Mouse (Mus musculus) liver, embryonic 15.5 days (tissue): ENCODE data around the gene Ndufab1. TPM values are rescaled to one million over a fixed set of nuclear protein-coding genes. Genes with fewer than 3 reads are reported as not detected.
"Not testable (repeated sequence)": the region's sequence is repeated elsewhere in the genome, so short reads cannot be mapped to it uniquely, and the experiment has no call there.

ENCODE experiments used
- ATAC-seq: fragments of 200-750 bp; cut with Nextera tagmentation; 2 replicates; pipeline ENCODE4 v1.8.0; 2017; ENCODE audit warnings: moderate number of reproducible peaks, mild to moderate bottlenecking, moderate library complexity; ENCODE audit not compliant: insufficient read depth
- H3K27ac ChIP-seq: fragments of 300-500 bp; sonication (generic); replicated peaks from 2 replicates; pipeline ENCODE4 v1.5.1; 2015; ENCODE audit warnings: mild to moderate bottlenecking, inconsistent platforms
- H3K27me3 ChIP-seq: fragments of 300-500 bp; sonication (generic); 2 replicates; pipeline ENCODE4 v1.6.1; 2015; ENCODE audit warnings: mild to moderate bottlenecking, inconsistent platforms
- H3K36me3 ChIP-seq: fragments of 300-500 bp; sonication (generic); replicated peaks from 2 replicates; pipeline ENCODE4 v1.6.1; 2015; ENCODE audit warnings: moderate library complexity, mild to moderate bottlenecking, inconsistent platforms
- H3K4me1 ChIP-seq: fragments of 300-500 bp; sonication (generic); replicated peaks from 2 replicates; pipeline ENCODE4 v1.6.1; 2015; ENCODE audit warnings: inconsistent platforms
- H3K4me2 ChIP-seq: fragments of 300-500 bp; sonication (generic); 2 replicates; pipeline ENCODE4 v1.6.1; 2015; ENCODE audit warnings: moderate library complexity, mild to moderate bottlenecking, inconsistent platforms
- H3K4me3 ChIP-seq: fragments of 300-500 bp; sonication (generic); replicated peaks from 2 replicates; pipeline ENCODE4 v1.5.1; 2015; ENCODE audit warnings: mild to moderate bottlenecking, inconsistent platforms
- H3K9ac ChIP-seq: fragments of 300-500 bp; sonication (generic); 2 replicates; pipeline ENCODE4 v1.6.1; 2015; ENCODE audit warnings: moderate library complexity, mild to moderate bottlenecking, inconsistent platforms
- H3K9me3 ChIP-seq: fragments of 300-500 bp; sonication (generic); replicated peaks from 2 replicates; pipeline ENCODE4 v1.6.1; 2016; ENCODE audit warnings: inconsistent platforms
- WGBS: fragments of 180-500 bp; shearing (Covaris S2); methylation state at CpG from one replicate; pipeline ENCODE4 v1.1.7; 2015; ENCODE audit warnings: mixed read lengths; ENCODE audit not compliant: insufficient replicate concordance; 5-methylcytosine and 5-hydroxymethylcytosine counted together
- polyA plus RNA-seq: library from polyadenylated mRNA; unstranded; fragments of >200 nt; fragmentation: Nextera tagmentation; extraction: Ambion mirVana; gene quantifications from 2 replicates; pipeline ENCODE4 v1.2.1, GENCODE M21; 2015

Gene Ndufab1
- polyA plus RNA-seq, 1 experiment from 2014 or later, result 425 TPM

DNA sequence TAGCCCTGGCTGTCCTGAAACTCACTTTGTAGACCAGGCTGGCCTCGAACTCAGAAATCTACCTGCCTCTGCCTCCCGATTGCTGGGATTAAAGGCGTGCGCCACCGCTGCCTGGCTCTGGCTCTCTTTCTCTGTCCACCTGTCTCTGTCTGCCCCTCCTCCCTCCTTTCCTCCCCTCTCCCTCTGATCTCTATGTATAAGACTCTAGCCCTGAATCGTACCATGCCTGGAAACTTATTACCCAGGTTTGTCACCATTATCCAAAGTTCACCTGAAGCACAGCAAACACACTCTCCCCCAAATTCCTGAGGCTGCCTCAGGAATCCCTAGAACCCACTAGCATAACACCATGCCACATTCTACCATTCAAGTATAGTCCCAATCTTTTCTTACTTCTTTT lies 6.5 kb upstream of the Ndufab1 start:
- Histone ChIP-seq H3K27me3 (no peaks in the 10 kb centered on the region), H3K4me2 (no peak overlapping the region), H3K27ac (no peak overlapping the region), H3K4me1 (no peaks in the 10 kb centered on the region; the same call in 1 of the 2 replicates), H3K4me3 (no peak overlapping the region), H3K9me3 (no peaks in the 10 kb centered on the region), H3K36me3 (peaks cover 52% of the 10 kb centered on the region), H3K9ac (no peak overlapping the region)
- WGBS, result 76% methylated on average over 6 of the region's 6 CpGs
- no peak for ATAC-seq

- Histone ChIP-seq H3K9ac (peak overlapping the region; percentile 85), H3K4me2 (peak overlapping the region; percentile 82), H3K36me3 (peaks cover 24% of the 10 kb centered on the region), H3K4me1 (peaks cover 30% of the 10 kb centered on the region), H3K4me3 (peak overlapping the region; percentile 76)
- H3K9me3 ChIP-seq, H3K27ac ChIP-seq, H3K27me3 ChIP-seq: not testable (repeated sequence)
- peak; percentile 70 for ATAC-seq
- WGBS, result 2% methylated on average over 28 of the region's 28 CpGs
Measured at GRCm38 (mm10) chr7:122101014-122101746, 506 bp downstream of the Ndufab1 start.

GRCm38 (mm10) chr7:122099222-122099621 lies 2.5 kb downstream of the Ndufab1 start:
- ATAC-seq, result no peak

GRCm38 (mm10) chr7:122098009-122098408 lies 3.7 kb downstream of the Ndufab1 start:
- Histone ChIP-seq H3K36me3 (peaks cover 53% of the 10 kb centered on the region), H3K4me3 (no peak overlapping the region), H3K4me2 (no peak overlapping the region), H3K9ac (no peak overlapping the region), H3K27ac (no peak overlapping the region), H3K4me1 (peaks cover 30% of the 10 kb centered on the region), H3K9me3 (no peaks in the 10 kb centered on the region), H3K27me3 (no peaks in the 10 kb centered on the region)
- 83% methylated on average over 3 of the region's 3 CpGs for WGBS
- no peak for ATAC-seq

More at GRCm38 (mm10) chr7:122099222-122099621, 2.5 kb downstream of the Ndufab1 start:
- H3K9me3 ChIP-seq, result no peaks in the 10 kb centered on the region
- WGBS, result 41% methylated on average over 4 of the region's 4 CpGs
- H3K4me2 ChIP-seq, result no peak overlapping the region
- no peak overlapping the region for H3K27ac ChIP-seq
- H3K9ac ChIP-seq, result no peak overlapping the region
- no peak overlapping the region for H3K4me3 ChIP-seq
- H3K27me3 ChIP-seq, result no peaks in the 10 kb centered on the region
- peaks cover 43% of the 10 kb centered on the region for H3K36me3 ChIP-seq
- H3K4me1 ChIP-seq, result peaks cover 30% of the 10 kb centered on the region

DNA sequence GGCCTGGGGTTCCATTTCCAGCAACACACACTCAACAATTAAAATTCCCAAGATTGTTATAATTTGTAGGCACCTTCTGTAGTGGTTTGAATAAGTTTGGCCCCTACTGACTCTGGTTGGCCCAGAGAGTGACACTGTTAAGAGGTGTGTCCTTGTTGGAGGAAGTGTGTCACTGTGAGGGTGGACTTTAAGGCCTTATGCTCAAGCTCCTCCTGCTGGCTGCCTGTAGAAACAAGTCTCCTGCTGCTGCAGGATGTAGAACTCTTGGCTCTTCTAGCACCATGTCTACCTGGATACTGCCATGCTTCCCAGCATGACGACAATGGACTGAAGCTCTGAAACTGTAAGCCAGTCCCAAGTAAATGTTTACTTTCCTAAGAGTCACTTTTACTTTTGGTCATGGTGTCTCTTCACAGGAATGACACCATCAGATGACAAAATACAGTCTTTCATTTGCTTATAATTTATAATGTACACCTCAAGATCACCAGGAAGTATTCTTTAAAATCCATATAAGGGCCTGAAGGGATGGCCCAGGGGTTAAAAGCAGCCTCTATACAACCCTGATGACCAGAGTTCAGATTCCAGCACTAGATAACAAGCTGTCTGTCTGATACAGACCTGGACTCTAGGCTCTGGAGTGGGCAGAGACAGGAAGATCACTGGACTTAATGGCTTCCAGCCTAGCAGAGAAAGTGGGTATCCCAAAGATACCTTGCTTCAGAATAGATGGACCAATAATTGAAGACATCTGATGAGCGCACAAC lies 6.9 kb downstream of the Ndufab1 start:
- Histone ChIP-seq H3K4me1 (peaks cover 7% of the 10 kb centered on the region), H3K9ac (no peak overlapping the region), H3K27ac (no peak overlapping the region), H3K36me3 (peaks cover 84% of the 10 kb centered on the region), H3K9me3 (no peaks in the 10 kb centered on the region), H3K27me3 (no peaks in the 10 kb centered on the region), H3K4me3 (no peak overlapping the region), H3K4me2 (no peak overlapping the region)
- WGBS, result 86% methylated on average over 2 of the region's 2 CpGs
- no peak for ATAC-seq

GRCm38 (mm10) chr7:122087195-122087982 lies 14.3 kb downstream of the Ndufab1 start:
- ATAC-seq, result no peak
- Histone ChIP-seq H3K27me3 (no peaks in the 10 kb centered on the region), H3K9me3 (no peaks in the 10 kb centered on the region), H3K4me3 (no peak overlapping the region), H3K36me3 (peaks cover 74% of the 10 kb centered on the region), H3K4me1 (no peaks in the 10 kb centered on the region), H3K9ac (no peak overlapping the region), H3K4me2 (no peak overlapping the region), H3K27ac (no peak overlapping the region)
- WGBS, result 82% methylated on average over 11 of the region's 11 CpGs

DNA sequence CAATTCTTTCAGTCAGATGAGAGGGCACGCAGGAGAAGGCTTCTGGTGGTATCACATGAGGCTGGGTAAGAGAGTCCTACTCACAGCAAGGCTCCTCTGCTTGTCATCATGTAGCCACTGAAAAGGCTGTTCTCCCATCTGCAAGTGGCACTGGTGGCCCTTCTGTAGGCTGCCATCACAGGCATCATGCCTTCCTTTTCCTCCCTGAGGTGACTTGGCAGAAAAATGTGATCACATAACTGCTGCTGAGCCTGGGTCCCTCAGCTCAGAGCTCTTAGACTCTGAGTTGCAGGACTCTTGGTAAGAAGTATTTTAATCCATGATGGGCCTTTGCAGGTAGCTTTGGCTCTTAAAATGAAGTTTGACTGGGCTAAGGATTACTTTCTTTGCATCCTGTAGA lies 20.6 kb downstream of the Ndufab1 start:
- ATAC-seq, result no peak
- peaks cover 66% of the 10 kb centered on the region for H3K36me3 ChIP-seq
- H3K4me2 ChIP-seq, result no peak overlapping the region
- no peaks in the 10 kb centered on the region for H3K27me3 ChIP-seq
- H3K9me3 ChIP-seq, result no peaks in the 10 kb centered on the region
- no peaks in the 10 kb centered on the region for H3K4me1 ChIP-seq
- 79% methylated on average over 1 of the region's 1 CpGs for WGBS
- H3K27ac ChIP-seq, result no peak overlapping the region
- no peak overlapping the region for H3K9ac ChIP-seq
- H3K4me3 ChIP-seq, result no peak overlapping the region

DNA sequence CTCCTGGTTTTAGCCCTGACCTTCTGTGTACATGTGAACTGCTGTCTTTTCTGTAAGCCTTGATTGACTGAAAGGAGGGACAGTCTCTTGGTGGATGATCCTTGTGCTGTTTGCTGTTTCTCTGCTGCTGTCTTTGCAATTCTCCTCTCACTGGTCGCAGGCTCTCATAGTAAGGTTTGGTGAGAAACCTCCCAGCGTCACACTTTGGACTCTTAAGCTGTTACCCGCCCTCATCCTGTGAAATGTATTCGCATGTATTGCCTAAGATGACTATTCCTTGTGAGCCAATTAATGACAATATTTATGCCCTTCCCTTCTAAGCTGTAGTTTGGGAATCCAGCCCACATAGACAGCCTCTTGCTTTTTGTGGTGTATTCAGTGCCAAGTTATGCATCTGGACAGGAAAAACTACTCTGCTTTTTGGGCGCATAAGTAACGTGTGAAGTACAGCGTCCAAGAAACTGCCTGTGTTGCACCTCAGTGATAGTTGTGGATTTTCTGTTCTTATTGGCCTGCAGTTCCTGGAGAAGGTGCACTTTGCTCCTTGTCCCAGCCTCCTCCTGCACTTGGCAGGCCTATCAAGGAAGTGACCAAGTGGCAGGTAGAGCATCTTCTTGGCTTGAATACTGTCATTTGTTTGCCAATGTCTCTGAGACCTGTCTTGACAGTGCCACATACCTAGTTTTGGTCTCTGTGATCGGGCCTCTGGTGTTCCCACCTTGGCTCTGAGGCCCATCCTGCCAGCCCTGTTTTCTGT lies 21.7 kb downstream of the Ndufab1 start:
- H3K27ac ChIP-seq, result no peak overlapping the region
- peaks cover 71% of the 10 kb centered on the region for H3K36me3 ChIP-seq
- 76% methylated on average over 8 of the region's 8 CpGs for WGBS
- no peak overlapping the region for H3K4me2 ChIP-seq
- H3K9me3 ChIP-seq, result no peaks in the 10 kb centered on the region
- H3K9ac ChIP-seq, result no peak overlapping the region
- ATAC-seq, result no peak
- no peaks in the 10 kb centered on the region for H3K4me1 ChIP-seq
- no peak overlapping the region for H3K4me3 ChIP-seq
- H3K27me3 ChIP-seq, result no peaks in the 10 kb centered on the region

DNA sequence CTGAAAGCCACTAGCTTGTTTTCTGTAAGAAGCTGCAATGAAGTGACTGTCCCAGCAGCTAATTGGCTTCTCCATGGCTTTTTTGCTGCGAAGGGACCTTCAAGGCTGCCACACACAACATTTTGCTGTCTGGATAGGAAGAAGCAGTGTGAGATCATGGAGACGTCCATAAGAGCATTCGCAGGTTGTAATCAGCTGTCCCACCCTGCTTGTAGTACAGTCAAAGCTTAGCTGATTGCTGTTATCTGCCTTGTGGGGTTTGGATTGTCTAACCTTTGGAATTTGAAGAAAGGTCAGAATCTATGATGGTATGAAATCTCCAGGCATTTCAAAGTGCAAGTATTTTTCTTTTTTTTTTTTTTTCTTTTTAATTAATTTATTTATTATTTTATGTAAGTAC lies 27.3 kb downstream of the Ndufab1 start:
- Histone ChIP-seq H3K27me3 (no peaks in the 10 kb centered on the region), H3K36me3 (peaks cover 85% of the 10 kb centered on the region), H3K4me1 (peaks cover 15% of the 10 kb centered on the region), H3K4me2 (no peak overlapping the region), H3K4me3 (no peak overlapping the region), H3K9me3 (no peaks in the 10 kb centered on the region), H3K27ac (no peak overlapping the region), H3K9ac (no peak overlapping the region)
- ATAC-seq, result no peak
- 48% methylated on average over 3 of the region's 3 CpGs for WGBS

GRCm38 (mm10) chr7:122067517-122068381 lies 33.9 kb downstream of the Ndufab1 start:
- Histone ChIP-seq H3K36me3 (peaks cover 33% of the 10 kb centered on the region), H3K4me3 (peak overlapping the region; percentile 93), H3K9ac (peak overlapping the region; percentile 88), H3K9me3 (no peaks in the 10 kb centered on the region), H3K27me3 (no peaks in the 10 kb centered on the region), H3K4me1 (peaks cover 40% of the 10 kb centered on the region), H3K27ac (peak overlapping the region; percentile 83), H3K4me2 (peak overlapping the region; percentile 96)
- under 1% methylated on average over 58 of the region's 58 CpGs for WGBS
- ATAC-seq, result no peak; the same call in 1 of the 2 replicates
